Mouse (Mus musculus) liver, adult 2 months (tissue): ENCODE results near the gene Leng1. TPM values are rescaled to one million over a fixed set of nuclear protein-coding genes. Genes with fewer than 3 reads are reported as not detected.

Experiments
- DNase-seq: peaks from one replicate; pipeline ENCODE4 v3.0.0-alpha.2; 2011; ENCODE audit warnings: low read depth, low spot score; ENCODE audit errors: extremely low read depth
- H3K27ac ChIP-seq: fragments of 200-500 bp; replicated peaks from 2 replicates; pipeline ENCODE4 v1.5.1; 2012; ENCODE audit warnings: low read depth, mild to moderate bottlenecking, control low read depth, inconsistent platforms, low read length; ENCODE audit not compliant: insufficient read depth
- H3K27me3 ChIP-seq: fragments of 200-500 bp; 2 replicates; pipeline ENCODE4 v1.6.1; 2012; ENCODE audit warnings: mild to moderate bottlenecking, moderate library complexity, low read length, inconsistent platforms; ENCODE audit not compliant: control insufficient read depth, insufficient read depth
- H3K36me3 ChIP-seq: fragments of 200-500 bp; 2 replicates; pipeline ENCODE4 v1.6.1; 2012; ENCODE audit warnings: low read length, inconsistent platforms; ENCODE audit not compliant: control insufficient read depth, insufficient read depth
- H3K4me1 ChIP-seq: fragments of 200-500 bp; 2 replicates; pipeline ENCODE4 v1.6.1; 2011; ENCODE audit warnings: low read length; ENCODE audit not compliant: control insufficient read depth, insufficient read depth
- H3K4me3 ChIP-seq: fragments of 200-500 bp; 2 replicates; pipeline ENCODE4 v1.5.1; 2011; ENCODE audit warnings: low read depth, mild to moderate bottlenecking, control low read depth, low read length, moderate library complexity; ENCODE audit not compliant: insufficient read depth
- H3K79me2 ChIP-seq: fragments of 200-500 bp; 2 replicates; pipeline ENCODE4 v1.6.1; 2012; ENCODE audit warnings: inconsistent platforms, mild to moderate bottlenecking, low read length, moderate library complexity; ENCODE audit not compliant: control insufficient read depth, insufficient read depth
- H3K9ac ChIP-seq: fragments of 200-500 bp; 2 replicates; pipeline ENCODE4 v1.6.1; 2012; ENCODE audit warnings: low read depth, mild to moderate bottlenecking, control low read depth, inconsistent platforms, low read length
- CTCF ChIP-seq: fragments of 200-500 bp; IDR thresholded peaks from 2 replicates; pipeline ENCODE4 v1.5.1; 2011; ENCODE audit warnings: low read depth, low read length, control low read depth
- POLR2A ChIP-seq: fragments of 200-500 bp; IDR thresholded peaks from 2 replicates; pipeline ENCODE4 v1.6.1; 2011; ENCODE audit warnings: low read length, control low read depth; ENCODE audit not compliant: insufficient read depth; ENCODE audit errors: extremely low read depth
- WGBS: fragments of 180-500 bp; shearing (Covaris S2); methylation state at CpG from one replicate; pipeline ENCODE4 v1.1.7; 2018; 5-methylcytosine and 5-hydroxymethylcytosine counted together
- polyA plus RNA-seq: library from polyadenylated mRNA; depleted of rRNA; stranded (reverse); fragments of >200 nt; gene quantifications from 2 replicates; pipeline ENCODE4 v1.2.3, GENCODE M21; 2012; rRNA removed
- total RNA-seq: library from RNA; depleted of rRNA; stranded (reverse); fragments of >200 nt; gene quantifications from 2 replicates; pipeline ENCODE4 v1.2.3, GENCODE M21; 2014; rRNA removed

The Leng1 gene
- total and polyA plus RNA-seq, 2 experiments: 3.6 to 5.3 TPM

DNA sequence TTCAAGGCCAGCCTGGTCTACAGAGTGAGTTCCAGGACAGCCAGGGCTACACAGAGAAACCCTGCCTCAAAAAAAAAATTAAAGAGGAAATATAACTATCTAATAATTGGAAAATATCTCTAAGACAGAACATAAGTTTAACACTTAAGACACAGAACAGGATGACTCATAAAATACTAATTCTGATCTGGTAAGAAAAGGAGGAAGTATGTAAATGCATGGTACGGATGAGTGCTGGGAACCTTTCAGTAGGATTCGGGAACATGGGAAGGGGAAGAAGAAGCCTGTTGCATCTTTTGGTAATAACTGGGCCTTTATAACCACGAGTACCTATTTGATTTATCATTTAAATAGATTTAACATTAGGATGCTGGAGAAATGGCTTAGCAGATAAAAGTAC, 51.6 kb downstream of the Leng1 start:
- Histone ChIP-seq H3K27ac (no peak overlapping the region), H3K4me3 (no peak overlapping the region), H3K9ac (no peak overlapping the region), H3K4me1 (peaks cover 6% of the 10 kb centered on the region), H3K79me2 (peaks cover 3% of the 10 kb centered on the region; the same call in 1 of the 2 replicates), H3K36me3 (no peaks in the 10 kb centered on the region), H3K27me3 (no peaks in the 10 kb centered on the region)
- WGBS: 79% methylated on average over 3 of the region's 3 CpGs
- no peak for TF ChIP-seq CTCF
- no peak for TF ChIP-seq POLR2A
- no peak for DNase-seq

DNA sequence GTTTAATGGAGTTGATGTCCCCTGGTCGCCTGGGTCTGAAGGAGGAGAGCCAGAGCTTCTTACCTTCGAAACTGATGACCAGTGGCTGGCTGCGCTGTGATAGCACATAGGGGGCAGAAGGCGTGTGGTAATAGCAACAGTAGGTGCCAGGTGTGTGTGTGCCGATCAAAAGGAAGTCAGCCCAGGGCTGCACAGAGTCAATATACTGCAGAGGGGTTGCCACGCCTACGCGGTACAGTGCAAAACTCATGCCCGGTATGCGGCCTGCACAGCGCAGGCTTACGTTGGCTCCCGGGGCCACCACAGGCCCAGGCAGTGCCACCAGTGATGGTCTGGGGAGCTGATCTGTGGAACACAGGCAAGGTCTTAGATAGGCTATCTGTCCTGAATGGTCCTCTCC, 54.6 kb downstream of the Leng1 start:
- WGBS: 60% methylated on average over 13 of the region's 13 CpGs
- no peaks in the 10 kb centered on the region for H3K79me2 ChIP-seq
- peak; percentile 62 for DNase-seq

GRCm38 (mm10) chr7:3610437-3610836, 55.2 kb downstream of the Leng1 start:
- Histone ChIP-seq H3K27ac (no peak overlapping the region), H3K4me3 (no peak overlapping the region), H3K36me3 (no peaks in the 10 kb centered on the region), H3K4me1 (peaks cover 7% of the 10 kb centered on the region), H3K79me2 (no peaks in the 10 kb centered on the region), H3K9ac (no peak overlapping the region), H3K27me3 (no peaks in the 10 kb centered on the region)
- TF ChIP-seq POLR2A (no peak), CTCF (no peak)
- no peak for DNase-seq
- WGBS: 85% methylated on average over 3 of the region's 3 CpGs

More for the DNA sequence above, 54.6 kb downstream of the Leng1 start:
- H3K4me3 ChIP-seq: no peak overlapping the region
- H3K27ac ChIP-seq: no peak overlapping the region
- no peak overlapping the region for H3K9ac ChIP-seq
- TF ChIP-seq CTCF (no peak), POLR2A (no peak)
- H3K36me3 ChIP-seq: no peaks in the 10 kb centered on the region
- H3K4me1 ChIP-seq: peaks cover 7% of the 10 kb centered on the region
- H3K27me3 ChIP-seq: no peaks in the 10 kb centered on the region

Other genes with a start within 250 kb of the Leng1 start
- gene Cacng6, start 241.6 kb downstream of the Leng1 start, total RNA-seq: 0.18 TPM in 1 of 2 replicates, not detected in the other
- gene Cacng6, start 241.6 kb downstream of the Leng1 start, polyA plus RNA-seq: not detected in 2 replicates
- not detected in 2 replicates for gene Tarm1, start 163.2 kb downstream of the Leng1 start, total RNA-seq
- gene Tarm1, start 163.2 kb downstream of the Leng1 start, polyA plus RNA-seq: not detected in 2 replicates
- gene Oscar, start 49.7 kb downstream of the Leng1 start, total RNA-seq: not detected in 2 replicates
- 0.05 TPM in 1 of 2 replicates, not detected in the other for gene Oscar, start 49.7 kb downstream of the Leng1 start, polyA plus RNA-seq
- 81.8 and 106 TPM in 2 replicates for gene Ndufa3, start 48.5 kb downstream of the Leng1 start, total RNA-seq
- 380 and 395 TPM in 2 replicates for gene Ndufa3, start 48.5 kb downstream of the Leng1 start, polyA plus RNA-seq
- gene Tfpt, start 35.9 kb downstream of the Leng1 start, total RNA-seq: 4.3 and 4.8 TPM in 2 replicates
- 5.2 and 5.7 TPM in 2 replicates for gene Tfpt, start 35.9 kb downstream of the Leng1 start, polyA plus RNA-seq
- 7.9 and 9.3 TPM in 2 replicates for gene Prpf31, start 35.9 kb downstream of the Leng1 start, total RNA-seq
- gene Prpf31, start 35.9 kb downstream of the Leng1 start, polyA plus RNA-seq: 9.5 and 13.0 TPM in 2 replicates
- 4.2 and 6.4 TPM in 2 replicates for gene Cnot3, start 20.6 kb downstream of the Leng1 start, total RNA-seq
- gene Cnot3, start 20.6 kb downstream of the Leng1 start, polyA plus RNA-seq: 22.3 and 29.3 TPM in 2 replicates
- gene Tmc4, start 11.7 kb upstream of the Leng1 start, total RNA-seq: 1.8 and 2.6 TPM in 2 replicates
- gene Tmc4, start 11.7 kb upstream of the Leng1 start, polyA plus RNA-seq: 3.9 and 8.2 TPM in 2 replicates
- gene Tsen34, start 27.0 kb upstream of the Leng1 start, total RNA-seq: 33.7 and 37.3 TPM in 2 replicates
- 52.7 and 53.6 TPM in 2 replicates for gene Tsen34, start 27.0 kb upstream of the Leng1 start, polyA plus RNA-seq
- gene Mboat7, start 27.7 kb upstream of the Leng1 start, total RNA-seq: 15.9 and 21.5 TPM in 2 replicates
- gene Mboat7, start 27.7 kb upstream of the Leng1 start, polyA plus RNA-seq: 49.3 and 58.3 TPM in 2 replicates
- 1,244 TPM in 2 replicates for gene Rps9, start 38.2 kb upstream of the Leng1 start, total RNA-seq
- gene Rps9, start 38.2 kb upstream of the Leng1 start, polyA plus RNA-seq: 433 and 505 TPM in 2 replicates
- 2.4 and 4.1 TPM in 2 replicates for gene Pirb, start 54.6 kb upstream of the Leng1 start, total RNA-seq
- gene Pirb, start 54.6 kb upstream of the Leng1 start, polyA plus RNA-seq: 1.6 and 5.1 TPM in 2 replicates
- 0.18 and 0.27 TPM in 2 replicates for gene Gm15448, start 159.8 kb upstream of the Leng1 start, total RNA-seq
- 0.04 and 0.16 TPM in 2 replicates for gene Gm15448, start 159.8 kb upstream of the Leng1 start, polyA plus RNA-seq
- 2.7 and 4.0 TPM in 2 replicates for gene Pira2, start 179.2 kb upstream of the Leng1 start, total RNA-seq
- 0.50 and 1.3 TPM in 2 replicates for gene Pira2, start 179.2 kb upstream of the Leng1 start, polyA plus RNA-seq
- 0.09 and 0.13 TPM in 2 replicates for gene Gm14548, start 232.3 kb upstream of the Leng1 start, total RNA-seq
- gene Gm14548, start 232.3 kb upstream of the Leng1 start, polyA plus RNA-seq: 0.07 TPM in 1 of 2 replicates, not detected in the other
- 0.09 TPM in 1 of 2 replicates, not detected in the other for gene Lilra6, start 249.7 kb upstream of the Leng1 start, total RNA-seq
- 0.20 TPM in 1 of 2 replicates, not detected in the other for gene Lilra6, start 249.7 kb upstream of the Leng1 start, polyA plus RNA-seq